Mouse (Mus musculus) testis, adult 2 months (tissue): Measurements from ENCODE around the gene Snhg11.
A peak's percentile ranks its signal among the peaks of the same experiment; 100 is the strongest.

Source experiments
- CTCF ChIP-seq: fragments of 200-500 bp; IDR thresholded peaks from 2 replicates; pipeline ENCODE4 v1.5.1; 2012; ENCODE audit warnings: low read depth, mild to moderate bottlenecking, inconsistent platforms, low read length, moderate library complexity; ENCODE audit not compliant: control insufficient read depth, insufficient read depth, insufficient replicate concordance
- POLR2A ChIP-seq: fragments of 200-500 bp; IDR thresholded peaks from 2 replicates; pipeline ENCODE4 v1.6.1; 2012; ENCODE audit warnings: low read depth, mild to moderate bottlenecking, inconsistent platforms, low read length, moderate library complexity; ENCODE audit not compliant: control insufficient read depth

DNA sequence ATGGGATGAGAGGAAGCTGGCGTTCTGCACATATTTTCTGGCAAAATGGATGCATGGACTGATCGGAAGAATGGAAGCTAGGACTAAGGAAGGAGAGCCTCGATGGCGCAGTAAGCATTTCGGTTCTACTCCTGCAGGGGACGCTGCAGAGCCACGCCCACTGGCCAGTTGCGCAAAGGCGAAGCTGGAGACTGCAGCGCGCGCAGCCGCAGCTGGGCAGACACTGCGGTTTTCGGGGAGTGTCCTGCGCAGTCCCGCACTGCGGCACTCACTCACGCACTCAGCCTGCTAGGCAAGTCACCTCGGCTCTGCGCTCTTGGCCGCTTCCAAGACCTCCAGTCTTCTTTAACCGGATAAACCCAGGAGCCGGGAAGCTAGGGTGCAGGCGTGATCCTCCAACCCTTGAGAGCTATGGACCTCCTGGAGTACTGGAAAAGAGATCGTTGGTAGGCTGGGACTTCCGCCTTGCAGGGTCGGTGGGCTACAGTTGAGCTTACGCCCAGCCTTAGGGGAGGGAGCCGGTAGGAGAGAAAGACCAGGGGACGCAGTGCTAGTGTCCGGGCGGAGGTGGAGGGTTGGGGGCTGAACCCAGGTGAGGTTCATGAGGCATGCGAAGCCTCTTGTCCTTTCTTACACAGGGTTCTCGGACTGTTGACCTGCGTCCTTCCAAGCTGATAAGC is at the start of gene Snhg11:
- TF ChIP-seq CTCF: peak; percentile 77; the same call in 1 of the 2 replicates
- no peak for TF ChIP-seq POLR2A
